ENCODE assay signal across 8 mouse cellular contexts in the genomic region with DNA sequence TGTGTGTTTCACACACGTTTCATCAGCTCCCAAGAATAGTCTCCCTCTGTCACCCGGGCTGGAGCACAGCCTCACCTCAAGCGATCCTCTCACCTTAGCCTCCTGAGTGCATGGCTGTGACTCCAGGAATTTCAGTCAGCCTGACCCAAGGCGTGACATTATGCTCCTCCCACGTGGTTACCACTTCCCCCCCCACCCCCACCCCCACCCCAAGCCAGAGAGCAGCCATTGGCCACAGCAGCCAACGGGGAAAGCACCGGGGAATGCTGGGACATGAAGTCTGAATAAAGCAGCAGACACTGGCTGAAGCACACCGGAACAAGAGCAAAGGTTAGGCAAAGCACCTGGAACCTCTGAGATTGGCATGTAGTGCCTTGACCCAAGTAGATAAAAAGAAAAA. TPM values are rescaled to one million over a fixed set of nuclear protein-coding genes. Genes with fewer than 3 reads are reported as not detected.
DNase-seq lines count a peak whose midpoint lies in the region; ATAC-seq and TF ChIP-seq lines count a peak whose summit lies in the region.

No protein-coding gene starts in this region.

- no peak for TF ChIP-seq CTCF in intestine, postnatal 0 days (IDR thresholded peaks at IDR 0.05; ENCODE audit: low read depth)
- no peak for TF ChIP-seq CTCF in stomach, postnatal 0 days (IDR thresholded peaks at IDR 0.05; ENCODE audit: low read depth)
- no peak for TF ChIP-seq CTCF in thymus, adult 2 months (IDR thresholded peaks at IDR 0.05; ENCODE audit: borderline replicate concordance, control insufficient read depth, extremely low read depth, insufficient read depth, low read length, poor library complexity)

- no peak for ATAC-seq in CD4-positive, CD25-positive, alpha-beta regulatory T cell, adult 4 months
- ATAC-seq in forebrain, embryonic 14.5 days = 0 out of 2 replicates have a peak, but pooled peaks have one; percentile 23
- peak; percentile 91 for ATAC-seq in intestine, postnatal 0 days
- peak; percentile 78; the same call in 1 of the 2 replicates for ATAC-seq in lung, embryonic 16.5 days (ENCODE audit: low read depth)
- ATAC-seq in stomach, postnatal 0 days (ENCODE audit: low FRiP score, low TSS enrichment) = peak; percentile 91

- H3K4me3 ChIP-seq in forebrain, embryonic 14.5 days (ENCODE audit: low read depth, low read length) = no peak overlapping the region
- no peak overlapping the region for H3K4me3 ChIP-seq in intestine, postnatal 0 days (ENCODE audit: low read depth, low read length)
- peak overlapping the region; percentile 11; the same call in 1 of the 2 replicates for H3K4me3 ChIP-seq in lung, embryonic 16.5 days (ENCODE audit: low read length)
- no peak overlapping the region for H3K4me3 ChIP-seq in stomach, postnatal 0 days (ENCODE audit: low read depth, low read length)
- no peak overlapping the region for H3K4me3 ChIP-seq in thymus, adult 2 months (ENCODE audit: control insufficient read depth, insufficient read depth, low read length)

- no peaks in the 10 kb centered on the region for H3K27me3 ChIP-seq in forebrain, embryonic 14.5 days (replicated peaks; ENCODE audit: control insufficient read depth, insufficient read depth, low read length)
- no peaks in the 10 kb centered on the region for H3K27me3 ChIP-seq in intestine, postnatal 0 days (replicated peaks; ENCODE audit: control insufficient read depth, insufficient read depth, low read length)
- no peaks in the 10 kb centered on the region for H3K27me3 ChIP-seq in lung, embryonic 16.5 days (ENCODE audit: control insufficient read depth, insufficient read depth, low read depth, low read length)
- H3K27me3 ChIP-seq in stomach, postnatal 0 days (ENCODE audit: control insufficient read depth, insufficient read depth, low read length) = no peaks in the 10 kb centered on the region
- no peaks in the 10 kb centered on the region for H3K27me3 ChIP-seq in thymus, adult 2 months (ENCODE audit: control insufficient read depth, insufficient read depth, low read length)

- H3K4me1 ChIP-seq in forebrain, embryonic 14.5 days (ENCODE audit: control insufficient read depth, insufficient read depth, low read length) = no peaks in the 10 kb centered on the region
- 0 out of 2 replicates have a peak, but pooled peaks cover 3% of the 10 kb centered on the region for H3K4me1 ChIP-seq in intestine, postnatal 0 days (replicated peaks; ENCODE audit: control insufficient read depth, insufficient read depth, low read length)
- H3K4me1 ChIP-seq in lung, embryonic 16.5 days (replicated peaks; ENCODE audit: control insufficient read depth, insufficient read depth, low read length) = no peaks in the 10 kb centered on the region
- H3K4me1 ChIP-seq in stomach, postnatal 0 days (replicated peaks; ENCODE audit: control insufficient read depth, insufficient read depth) = no peaks in the 10 kb centered on the region
- no peaks in the 10 kb centered on the region for H3K4me1 ChIP-seq in thymus, adult 2 months (replicated peaks; ENCODE audit: control insufficient read depth, insufficient read depth, low read length)

- TF ChIP-seq POLR2A in thymus, adult 2 months (IDR thresholded peaks at IDR 0.05; ENCODE audit: control insufficient read depth, extremely low read depth, insufficient read depth, low read length, poor library complexity) = no peak

- no peak overlapping the region for H3K4me2 ChIP-seq in forebrain, embryonic 14.5 days (ENCODE audit: low read length)
- H3K4me2 ChIP-seq in intestine, postnatal 0 days (replicated peaks; ENCODE audit: low read depth) = peak overlapping the region; percentile 41
- H3K4me2 ChIP-seq in lung, embryonic 16.5 days (ENCODE audit: low read depth, low read length) = peak overlapping the region; percentile 34
- H3K4me2 ChIP-seq in stomach, postnatal 0 days (replicated peaks; ENCODE audit: low read depth) = no peak overlapping the region

- 45% methylated on average over 8 of the region's 8 CpGs for WGBS in forebrain, embryonic 14.5 days
- 28% methylated on average over 8 of the region's 8 CpGs for WGBS in intestine, postnatal 0 days
- 21% methylated on average over 8 of the region's 8 CpGs for WGBS in lung, embryonic 16.5 days
- whole genome bisulfite sequencing in stomach, postnatal 0 days = 21% methylated on average over 8 of the region's 8 CpGs
- WGBS in thymus, adult 2 months = 31% methylated on average over 8 of the region's 8 CpGs

- no peak overlapping the region for H3K9ac ChIP-seq in forebrain, embryonic 14.5 days (ENCODE audit: low read length)
- H3K9ac ChIP-seq in intestine, postnatal 0 days (ENCODE audit: low read depth, low read length) = no peak overlapping the region
- H3K9ac ChIP-seq in lung, embryonic 16.5 days (ENCODE audit: low read length) = no peak overlapping the region
- no peak overlapping the region for H3K9ac ChIP-seq in stomach, postnatal 0 days (ENCODE audit: low read length)

- no peak overlapping the region for H3K27ac ChIP-seq in forebrain, embryonic 14.5 days (ENCODE audit: low read depth, low read length)
- no peak overlapping the region for H3K27ac ChIP-seq in intestine, postnatal 0 days (ENCODE audit: low read depth, low read length)
- no peak overlapping the region for H3K27ac ChIP-seq in lung, embryonic 16.5 days (ENCODE audit: low read length)
- H3K27ac ChIP-seq in stomach, postnatal 0 days (replicated peaks) = no peak overlapping the region
- H3K27ac ChIP-seq in thymus, adult 2 months (ENCODE audit: control insufficient read depth, insufficient read depth, low read length) = no peak overlapping the region

- no peak for TF ChIP-seq EP300 in stomach, postnatal 0 days (optimal IDR thresholded peaks at IDR 0.05)

- no peaks in the 10 kb centered on the region for H3K9me3 ChIP-seq in forebrain, embryonic 14.5 days (replicated peaks; ENCODE audit: control insufficient read depth, low read length)
- H3K9me3 ChIP-seq in intestine, postnatal 0 days (ENCODE audit: control insufficient read depth) = no peaks in the 10 kb centered on the region
- H3K9me3 ChIP-seq in lung, embryonic 16.5 days (ENCODE audit: control insufficient read depth, low read length) = no peaks in the 10 kb centered on the region
- no peaks in the 10 kb centered on the region for H3K9me3 ChIP-seq in stomach, postnatal 0 days (ENCODE audit: control insufficient read depth, low read length)

- H3K36me3 ChIP-seq in forebrain, embryonic 14.5 days (ENCODE audit: control insufficient read depth, insufficient read depth, low read length) = no peaks in the 10 kb centered on the region
- H3K36me3 ChIP-seq in intestine, postnatal 0 days (ENCODE audit: control insufficient read depth, insufficient read depth) = no peaks in the 10 kb centered on the region
- no peaks in the 10 kb centered on the region for H3K36me3 ChIP-seq in lung, embryonic 16.5 days (ENCODE audit: control insufficient read depth, insufficient read depth, low read length)
- H3K36me3 ChIP-seq in stomach, postnatal 0 days (ENCODE audit: control insufficient read depth, insufficient read depth, low read length) = no peaks in the 10 kb centered on the region
- H3K36me3 ChIP-seq in thymus, adult 2 months (ENCODE audit: control insufficient read depth, insufficient read depth, low read length) = no peaks in the 10 kb centered on the region

- DNase-seq in CD4-positive, CD25-positive, alpha-beta regulatory T cell, adult 2 months (ENCODE audit: low read depth, low spot score) = peak; percentile 34
- DNase-seq in forebrain, embryonic 14.5 days (ENCODE audit: low spot score) = peak; percentile 20
- DNase-seq in stomach, postnatal 0 days (ENCODE audit: low spot score) = peak; percentile 84
- DNase-seq in thymus, postnatal 25 days = no peak
- no peak for DNase-seq in thymus, adult 2 months

RNA-seq across cellular contexts. Expression of gene Klf17, which starts 21.5 kb away (rescaled TPM):
- polyA plus RNA-seq in CD4-positive, CD25-positive, alpha-beta regulatory T cell, adult 4 months (2017; shearing (Covaris generic)) = not detected
- not detected in 2 replicates for polyA plus RNA-seq in forebrain, embryonic 14.5 days (2014; fragmentation: Nextera tagmentation; extraction: Ambion mirVana)
- polyA plus RNA-seq in intestine, postnatal 0 days (2015; fragmentation: Nextera tagmentation; extraction: Ambion mirVana) = not detected in 2 replicates
- polyA plus RNA-seq in lung, embryonic 16.5 days (2015; fragmentation: Nextera tagmentation; extraction: Ambion mirVana) = not detected in 2 replicates
- polyA plus RNA-seq in stomach, postnatal 0 days (2015; fragmentation: Nextera tagmentation; extraction: Ambion mirVana) = 0.12 and 0.16 TPM in 2 replicates
- polyA plus RNA-seq in thymus, adult 2 months (2012; rRNA removed) = not detected in 2 replicates

RNA-seq across cellular contexts. Expression of gene Slc6a9, which starts 47.3 kb away (rescaled TPM):
- polyA plus RNA-seq in CD4-positive, CD25-positive, alpha-beta regulatory T cell, adult 4 months (2017; shearing (Covaris generic)) = 1 to 10 TPM in 1 of 2 experiments, not detected in 1; 1.0 TPM
- polyA plus RNA-seq in forebrain, embryonic 14.5 days (2014; fragmentation: Nextera tagmentation; extraction: Ambion mirVana) = 8.0 and 9.6 TPM in 2 replicates
- polyA plus RNA-seq in intestine, postnatal 0 days (2015; fragmentation: Nextera tagmentation; extraction: Ambion mirVana) = 4.9 and 5.8 TPM in 2 replicates
- 9.1 and 9.2 TPM in 2 replicates for polyA plus RNA-seq in lung, embryonic 16.5 days (2015; fragmentation: Nextera tagmentation; extraction: Ambion mirVana)
- polyA plus RNA-seq in stomach, postnatal 0 days (2015; fragmentation: Nextera tagmentation; extraction: Ambion mirVana) = 20.6 and 25.2 TPM in 2 replicates
- 4.7 and 8.2 TPM in 2 replicates for polyA plus RNA-seq in thymus, adult 2 months (2012; rRNA removed)

Comparison
In these comparisons a context has a peak if more than half of its experiments do, and no peak if none do; other contexts are left out.
1. DNase-seq: peak in CD4-positive, CD25-positive, alpha-beta regulatory T cell, adult 2 months (single experiment), forebrain, embryonic 14.5 days (single experiment) and stomach, postnatal 0 days (single experiment); none in thymus, postnatal 25 days (single experiment) and thymus, adult 2 months (single experiment).
2. H3K4me2 ChIP-seq: peak in intestine, postnatal 0 days (single experiment) and lung, embryonic 16.5 days (single experiment); none in forebrain, embryonic 14.5 days (single experiment) and stomach, postnatal 0 days (single experiment).